Mouse (Mus musculus): ENCODE results near the gene Abhd14a. TPM values are rescaled to one million over a fixed set of nuclear protein-coding genes. Genes with fewer than 3 reads are reported as not detected.

Gene Abhd14a
- total RNA-seq (2023; ENCODE audit: inconsistent age), result 3.8 to 9.2 TPM (median 7.6 TPM) in 4 replicates

DNA sequence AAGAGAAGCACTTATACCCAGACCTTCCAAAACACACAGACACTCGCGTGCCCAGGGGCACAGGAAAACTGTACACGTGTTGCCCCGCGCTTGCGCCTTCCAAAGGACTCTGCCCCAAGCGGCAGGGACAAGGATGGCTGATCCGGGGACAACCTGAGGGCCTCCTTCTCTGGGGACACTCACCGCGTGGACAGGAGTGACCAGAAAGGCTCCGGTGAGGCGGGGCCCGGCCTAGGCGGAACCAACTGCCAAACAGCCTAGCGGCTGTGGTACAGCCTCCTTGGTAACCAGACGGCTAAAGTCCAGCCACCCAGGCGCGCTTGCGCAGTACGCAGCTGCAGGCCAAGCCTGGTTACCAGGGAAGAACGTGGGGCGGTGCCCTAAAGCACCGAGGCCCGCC, at the start of gene Abhd14a, which contains the start of gene Abhd14b:
Abhd14a (minus strand) TSS at position 331 of the 400 bp plus-strand sequence.
Abhd14b (plus strand) TSS at position 112 of the 400 bp plus-strand sequence.

DNA sequence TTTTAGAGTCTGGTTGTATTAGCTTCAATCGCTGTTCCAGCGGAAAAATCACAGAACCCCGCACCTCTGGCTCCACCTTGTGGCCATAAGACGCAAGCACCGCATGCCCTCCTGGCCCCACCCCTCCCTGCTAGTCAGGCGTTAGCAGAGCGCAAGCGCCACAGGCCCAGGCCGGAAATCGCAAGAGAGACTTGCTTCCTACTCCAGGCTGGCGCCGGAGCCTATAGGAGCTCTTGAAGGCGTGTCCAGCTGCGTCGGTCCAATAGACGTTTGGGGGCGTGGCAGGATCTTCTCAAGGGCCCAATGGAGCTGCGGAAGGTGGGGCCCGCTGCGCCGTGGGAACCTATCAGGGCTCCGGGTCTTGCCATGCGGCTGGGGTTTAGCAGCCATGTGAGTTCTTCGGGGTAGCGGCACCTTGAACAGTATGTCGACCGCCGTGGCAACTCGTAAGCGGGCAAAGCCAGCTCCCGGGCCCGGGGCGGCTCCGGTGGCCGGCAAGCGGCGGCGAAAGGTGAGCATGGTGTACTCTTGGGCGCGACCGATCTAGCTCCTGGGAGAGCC, 29.5 kb upstream of the Abhd14a start, which contains the start of gene Parp3:
Parp3 (minus strand) TSS at position 26 of the 561 bp plus-strand sequence.

GRCm38 (mm10) chr9:106475663-106476001, 28.2 kb upstream of the Abhd14a start, which contains the start of gene Rrp9:
Gene Rrp9 (plus strand): TSS chr9:106475963.

DNA sequence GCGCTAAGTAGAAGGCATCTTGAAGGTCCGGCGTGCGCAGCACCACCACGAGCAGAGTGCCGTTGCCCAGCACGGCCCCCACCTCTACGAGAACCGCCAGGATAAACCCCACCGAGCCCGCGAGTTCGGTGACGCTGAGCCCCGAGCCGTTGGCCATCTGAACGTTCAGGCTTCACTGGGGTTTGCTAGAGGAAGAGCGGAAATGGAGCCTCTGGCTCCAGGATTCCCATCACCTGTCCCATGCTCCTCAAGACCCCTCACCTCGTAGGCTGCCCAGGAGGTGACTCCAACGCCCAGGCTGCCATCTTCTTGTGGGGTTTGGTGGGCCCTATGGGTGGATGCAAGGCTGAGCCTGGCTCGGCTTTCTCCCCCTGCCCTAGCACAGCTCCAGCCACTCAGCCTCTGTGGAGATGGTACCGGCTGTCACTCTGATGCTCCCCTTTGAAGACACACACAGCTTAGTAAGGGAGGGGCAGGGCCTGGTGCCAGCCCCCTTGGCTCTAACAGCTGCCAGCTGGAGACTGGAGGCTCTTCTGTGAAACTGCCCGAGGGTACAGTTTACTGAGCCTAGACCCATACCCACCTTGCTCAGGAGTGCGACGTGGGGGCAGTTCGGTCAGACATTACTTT, 18.2 kb upstream of the Abhd14a start, which contains the start of gene Gpr62:
Gpr62 (minus strand) TSS at position 368 of the 630 bp plus-strand sequence.

DNA sequence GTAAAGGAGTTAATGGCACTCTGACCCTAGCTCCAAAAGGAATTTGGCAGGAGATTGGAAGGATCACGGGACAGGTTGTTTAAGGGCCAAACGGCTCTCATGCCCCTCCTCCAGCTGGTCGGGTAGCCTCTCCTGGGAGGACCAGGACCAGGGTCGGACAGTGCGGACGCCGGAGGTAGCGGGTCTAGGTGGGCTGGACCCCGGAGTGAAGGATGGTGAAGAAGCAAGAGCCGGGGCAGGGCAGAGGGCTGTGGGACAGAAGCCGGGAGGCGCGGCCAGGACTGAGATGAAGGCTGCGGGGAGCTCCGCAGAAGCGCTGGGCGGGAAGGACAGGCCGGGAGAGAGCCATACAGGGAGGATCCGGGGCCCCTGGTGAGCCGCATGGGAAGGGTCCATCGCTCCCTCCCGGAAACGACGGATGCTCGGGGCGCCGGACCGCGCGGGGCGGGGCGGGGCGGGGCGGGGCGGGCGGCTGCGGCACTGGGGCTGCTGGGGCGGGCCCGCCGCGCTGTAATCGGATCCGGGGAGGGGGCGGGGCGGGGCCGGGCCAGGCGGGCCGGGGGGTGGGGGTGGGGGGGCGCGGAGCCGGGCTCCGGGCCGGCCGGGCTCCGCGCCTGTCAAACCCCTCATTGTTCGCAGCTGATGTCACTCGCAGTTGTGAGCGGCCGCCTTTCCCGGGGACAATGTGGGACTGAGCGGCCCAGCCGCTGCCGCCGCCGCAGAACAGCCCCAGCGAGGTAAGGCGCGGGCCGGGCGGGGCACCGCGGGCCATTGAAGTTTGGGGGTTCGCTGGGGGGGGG, 6.0 kb upstream of the Abhd14a start, which contains the start of gene Pcbp4:
Pcbp4 (plus strand) TSS at position 21 of the 800 bp plus-strand sequence.

GRCm38 (mm10) chr9:106429221-106430014, 18.1 kb downstream of the Abhd14a start, which contains the start of gene Rpl29:
Gene Rpl29 (plus strand): TSS chr9:106429454.

Other genes starting within 250 kb of the Abhd14a start
- gene Ppm1m, start 247.9 kb downstream of the Abhd14a start, total RNA-seq (2023; ENCODE audit: inconsistent age), result 82.1 to 96.0 TPM (median 83.9 TPM) in 4 replicates
- 65.1 to 76.7 TPM (median 68.8 TPM) in 4 replicates for gene Twf2, start 244.6 kb downstream of the Abhd14a start, total RNA-seq (2023; ENCODE audit: inconsistent age)
- 150 to 158 TPM (median 156 TPM) in 4 replicates for gene Tlr9, start 225.1 kb downstream of the Abhd14a start, total RNA-seq (2023; ENCODE audit: inconsistent age)
- 39.6 to 44.4 TPM (median 41.5 TPM) in 4 replicates for gene Alas1, start 199.0 kb downstream of the Abhd14a start, total RNA-seq (2023; ENCODE audit: inconsistent age)
- gene Poc1a, start 166.6 kb downstream of the Abhd14a start, total RNA-seq (2023; ENCODE audit: inconsistent age), result 3.7 to 6.3 TPM (median 4.5 TPM) in 4 replicates
- gene Dusp7, start 79.0 kb downstream of the Abhd14a start, total RNA-seq (2023; ENCODE audit: inconsistent age), result 27.3 to 29.8 TPM (median 27.7 TPM) in 4 replicates
- gene Rpl29, start 18.2 kb downstream of the Abhd14a start, total RNA-seq (2023; ENCODE audit: inconsistent age), result 694 to 757 TPM (median 709 TPM) in 4 replicates
- gene Acy1, start 9.4 kb downstream of the Abhd14a start, total RNA-seq (2023; ENCODE audit: inconsistent age), result 16.8 to 22.2 TPM (median 18.6 TPM) in 4 replicates
- gene Abhd14b, start 219 bp downstream of the Abhd14a start, total RNA-seq (2023; ENCODE audit: inconsistent age), result 3.9 to 5.9 TPM (median 5.2 TPM) in 4 replicates
- 3.9 to 8.1 TPM (median 6.0 TPM) in 4 replicates for gene Pcbp4, start 5.6 kb upstream of the Abhd14a start, total RNA-seq (2023; ENCODE audit: inconsistent age)
- 0.26 to 0.93 TPM (median 0.42 TPM) in 3 of 4 replicates, not detected in the other for gene Gpr62, start 18.3 kb upstream of the Abhd14a start, total RNA-seq (2023; ENCODE audit: inconsistent age)
- gene Rrp9, start 28.3 kb upstream of the Abhd14a start, total RNA-seq (2023; ENCODE audit: inconsistent age), result 53.8 to 65.3 TPM (median 59.2 TPM) in 4 replicates
- gene Parp3, start 29.3 kb upstream of the Abhd14a start, total RNA-seq (2023; ENCODE audit: inconsistent age), result 45.8 to 57.6 TPM (median 49.2 TPM) in 4 replicates
- gene Iqcf1, start 52.3 kb upstream of the Abhd14a start, total RNA-seq (2023; ENCODE audit: inconsistent age), result not detected in 4 replicates
- 1.4 TPM in 1 of 4 replicates, not detected in the others for gene Iqcf5, start 66.9 kb upstream of the Abhd14a start, total RNA-seq (2023; ENCODE audit: inconsistent age)
- not detected in 4 replicates for gene Iqcf3, start 114.0 kb upstream of the Abhd14a start, total RNA-seq (2023; ENCODE audit: inconsistent age)
- gene Iqcf4, start 123.3 kb upstream of the Abhd14a start, total RNA-seq (2023; ENCODE audit: inconsistent age), result not detected in 4 replicates
- not detected in 4 replicates for gene Iqcf6, start 178.9 kb upstream of the Abhd14a start, total RNA-seq (2023; ENCODE audit: inconsistent age)
- gene Grm2, start 208.4 kb upstream of the Abhd14a start, total RNA-seq (2023; ENCODE audit: inconsistent age), result not detected in 4 replicates
- gene Tex264, start 238.2 kb upstream of the Abhd14a start, total RNA-seq (2023; ENCODE audit: inconsistent age), result 33.3 to 39.5 TPM (median 36.0 TPM) in 4 replicates

Data from B cell, adult (primary cell).